Mouse (Mus musculus): ENCODE results near the gene Lap3. TPM values are rescaled to one million over a fixed set of nuclear protein-coding genes. Genes with fewer than 3 reads are reported as not detected.

The Lap3 gene
- total and polyA plus RNA-seq, 3 experiments, result 24.0 to 107 (median 98.4) TPM

GRCm38 (mm10) chr5:45526338-45526737 lies 33.2 kb downstream of the Lap3 start:
- Histone ChIP-seq H3K79me2 (replicated peaks; ENCODE audit: control insufficient read depth, insufficient read depth, low read length) (peaks cover 2% of the 10 kb centered on the region; the same call in 1 of the 2 replicates), H3K27me3 (ENCODE audit: control insufficient read depth, insufficient read depth, low read length) (no peaks in the 10 kb centered on the region), H3K4me1 (ENCODE audit: control insufficient read depth, insufficient read depth, low read length) (no peaks in the 10 kb centered on the region), H3K9ac (ENCODE audit: low read depth, low read length) (no peak overlapping the region), H3K27ac (no peak overlapping the region), H3K36me3 (ENCODE audit: control insufficient read depth, insufficient read depth, low read length) (0 out of 2 replicates have a peak, but pooled peaks cover 3% of the 10 kb centered on the region), H3K4me3 (no peak overlapping the region)
- intact Hi-C loops (cut with DNase I), result no loop called here
- TF ChIP-seq EP300 (IDR thresholded peaks at IDR 0.05; ENCODE audit: insufficient read depth, low read depth, low read length), result no peak
- no peak for TF ChIP-seq POLR2A (IDR thresholded peaks at IDR 0.05; ENCODE audit: insufficient read depth, low read depth, low read length)
- no peak for TF ChIP-seq CTCF (IDR thresholded peaks at IDR 0.05)
- WGBS, result 88% methylated on average over 4 of the region's 4 CpGs
- no peak for DNase-seq

- 79% methylated on average over 3 of the region's 3 CpGs for WGBS
- H3K4me1 ChIP-seq (ENCODE audit: control insufficient read depth, insufficient read depth, low read length), result no peaks in the 10 kb centered on the region
- H3K79me2 ChIP-seq (replicated peaks; ENCODE audit: control insufficient read depth, insufficient read depth, low read length), result no peaks in the 10 kb centered on the region
- H3K27me3 ChIP-seq (ENCODE audit: control insufficient read depth, insufficient read depth, low read length), result no peaks in the 10 kb centered on the region
- intact Hi-C loops (cut with DNase I), result loop anchor here (5.0 kb wide), 1 partner anchor 818 kb away; no protein-coding TSS in a partner anchor
- no peak overlapping the region for H3K27ac ChIP-seq
- no peak overlapping the region for H3K4me3 ChIP-seq
- TF ChIP-seq CTCF (IDR thresholded peaks at IDR 0.05) (no peak), POLR2A (IDR thresholded peaks at IDR 0.05; ENCODE audit: insufficient read depth, low read depth, low read length) (no peak), EP300 (IDR thresholded peaks at IDR 0.05; ENCODE audit: insufficient read depth, low read depth, low read length) (no peak)
- H3K9ac ChIP-seq (ENCODE audit: low read depth, low read length), result no peak overlapping the region
- no peaks in the 10 kb centered on the region for H3K36me3 ChIP-seq (ENCODE audit: control insufficient read depth, insufficient read depth, low read length)
- no peak for DNase-seq
Measured at GRCm38 (mm10) chr5:45529696-45530095, 36.5 kb downstream of the Lap3 start.

GRCm38 (mm10) chr5:45534319-45535098 lies 41.3 kb downstream of the Lap3 start:
- Histone ChIP-seq H3K27me3 (ENCODE audit: control insufficient read depth, insufficient read depth, low read length) (no peaks in the 10 kb centered on the region), H3K4me3 (no peak overlapping the region), H3K4me1 (ENCODE audit: control insufficient read depth, insufficient read depth, low read length) (no peaks in the 10 kb centered on the region), H3K9ac (ENCODE audit: low read depth, low read length) (no peak overlapping the region), H3K79me2 (replicated peaks; ENCODE audit: control insufficient read depth, insufficient read depth, low read length) (no peaks in the 10 kb centered on the region), H3K36me3 (ENCODE audit: control insufficient read depth, insufficient read depth, low read length) (no peaks in the 10 kb centered on the region), H3K27ac (no peak overlapping the region)
- 6% methylated on average over 17 of the region's 17 CpGs for WGBS
- DNase-seq, result peak; percentile 32 to 44
- intact Hi-C loops (cut with DNase I), result loop anchor here (2.0 to 5.0 kb wide), 3 partner anchors 60 to 813 kb away; partner anchors contain the start of gene Ncapg
- TF ChIP-seq EP300 (IDR thresholded peaks at IDR 0.05; ENCODE audit: insufficient read depth, low read depth, low read length) (no peak), CTCF (IDR thresholded peaks at IDR 0.05) (peak; percentile 67)

- no peak for DNase-seq
- TF ChIP-seq EP300 (IDR thresholded peaks at IDR 0.05; ENCODE audit: insufficient read depth, low read depth, low read length) (no peak), POLR2A (IDR thresholded peaks at IDR 0.05; ENCODE audit: insufficient read depth, low read depth, low read length) (no peak), CTCF (IDR thresholded peaks at IDR 0.05) (no peak)
- no peak overlapping the region for H3K27ac ChIP-seq
- intact Hi-C loops (cut with DNase I), result loop anchor here (2.0 kb wide), 2 partner anchors 60 to 134 kb away; partner anchors contain the start of gene Ncapg
- no peak overlapping the region for H3K4me3 ChIP-seq
- no peaks in the 10 kb centered on the region for H3K79me2 ChIP-seq (replicated peaks; ENCODE audit: control insufficient read depth, insufficient read depth, low read length)
- H3K36me3 ChIP-seq (ENCODE audit: control insufficient read depth, insufficient read depth, low read length), result no peaks in the 10 kb centered on the region
- WGBS, result 60% methylated on average over 4 of the region's 4 CpGs
- H3K9ac ChIP-seq (ENCODE audit: low read depth, low read length), result no peak overlapping the region
- H3K4me1 ChIP-seq (ENCODE audit: control insufficient read depth, insufficient read depth, low read length), result no peaks in the 10 kb centered on the region
- H3K27me3 ChIP-seq (ENCODE audit: control insufficient read depth, insufficient read depth, low read length), result no peaks in the 10 kb centered on the region
Measured at GRCm38 (mm10) chr5:45535177-45535576, 42.0 kb downstream of the Lap3 start.

- H3K36me3 ChIP-seq (ENCODE audit: control insufficient read depth, insufficient read depth, low read length), result no peaks in the 10 kb centered on the region
- no peak overlapping the region for H3K27ac ChIP-seq
- intact Hi-C loops (cut with DNase I), result no loop called here
- DNase-seq, result no peak
- H3K4me1 ChIP-seq (ENCODE audit: control insufficient read depth, insufficient read depth, low read length), result no peaks in the 10 kb centered on the region
- no peak overlapping the region for H3K4me3 ChIP-seq
- no peaks in the 10 kb centered on the region for H3K27me3 ChIP-seq (ENCODE audit: control insufficient read depth, insufficient read depth, low read length)
- WGBS, result 54% methylated on average over 10 of the region's 10 CpGs
- no peak overlapping the region for H3K9ac ChIP-seq (ENCODE audit: low read depth, low read length)
- TF ChIP-seq POLR2A (IDR thresholded peaks at IDR 0.05; ENCODE audit: insufficient read depth, low read depth, low read length) (no peak), EP300 (IDR thresholded peaks at IDR 0.05; ENCODE audit: insufficient read depth, low read depth, low read length) (no peak), CTCF (IDR thresholded peaks at IDR 0.05) (peak; percentile 29)
- H3K79me2 ChIP-seq (replicated peaks; ENCODE audit: control insufficient read depth, insufficient read depth, low read length), result no peaks in the 10 kb centered on the region
Measured at GRCm38 (mm10) chr5:45539502-45539901, 46.3 kb downstream of the Lap3 start.

- TF ChIP-seq EP300 (IDR thresholded peaks at IDR 0.05; ENCODE audit: insufficient read depth, low read depth, low read length) (no peak), POLR2A (IDR thresholded peaks at IDR 0.05; ENCODE audit: insufficient read depth, low read depth, low read length) (no peak), CTCF (IDR thresholded peaks at IDR 0.05) (no peak)
- no peak overlapping the region for H3K4me3 ChIP-seq
- no peak for DNase-seq
- intact Hi-C loops (cut with DNase I), result no loop called here
- H3K36me3 ChIP-seq (ENCODE audit: control insufficient read depth, insufficient read depth, low read length), result no peaks in the 10 kb centered on the region
- no peaks in the 10 kb centered on the region for H3K27me3 ChIP-seq (ENCODE audit: control insufficient read depth, insufficient read depth, low read length)
- H3K9ac ChIP-seq (ENCODE audit: low read depth, low read length), result no peak overlapping the region
- H3K4me1 ChIP-seq (ENCODE audit: control insufficient read depth, insufficient read depth, low read length), result no peaks in the 10 kb centered on the region
- no peak overlapping the region for H3K27ac ChIP-seq
- WGBS, result 35% methylated on average over 5 of the region's 5 CpGs
- no peaks in the 10 kb centered on the region for H3K79me2 ChIP-seq (replicated peaks; ENCODE audit: control insufficient read depth, insufficient read depth, low read length)
Measured at GRCm38 (mm10) chr5:45543374-45543773, 50.2 kb downstream of the Lap3 start.
